ENCODE assay signal across 9 mouse cellular contexts in genomic region chr3:54756058-54756457, GRCm38 (mm10). TPM values are rescaled to one million over a fixed set of nuclear protein-coding genes. Genes with fewer than 3 reads are reported as not detected.
DNase-seq lines count a peak whose midpoint lies in the region; ATAC-seq lines count a peak whose summit lies in the region.
"Had no signal": no experiment of that assay in that cellular context is flagged by ENCODE, and none has a peak within 500 bp of the region (broad histone marks: within the 10 kb centered on the region; RNA-seq: fewer than 3 reads in every experiment).

No protein-coding gene starts in this region.

- peaks cover 6% of the 10 kb centered on the region for H3K36me3 ChIP-seq in embryonic facial prominence, embryonic 14.5 days (ENCODE audit: control insufficient read depth, insufficient read depth, low read length)
- peaks cover 10% of the 10 kb centered on the region for H3K36me3 ChIP-seq in hindbrain, embryonic 13.5 days
- no peaks in the 10 kb centered on the region; the same call in 1 of the 2 replicates for H3K36me3 ChIP-seq in midbrain, embryonic 11.5 days (ENCODE audit: control insufficient read depth, insufficient read depth, low read length)

- intact Hi-C loops in left cerebral cortex, postnatal 25 days (cut with DNase I) = loop anchor here (5.0 kb wide), 1 partner anchor 51 kb away; the partner anchor contains the start of gene Rfxap

- DNase-seq in right cerebral cortex, adult 18-20 months = peak; percentile 71
- no peak for DNase-seq in right cerebral cortex, postnatal 4 days
- DNase-seq in embryonic facial prominence, embryonic 14.5 days (ENCODE audit: low spot score) = peak; percentile 56
- peak; percentile 47 to 74 for DNase-seq in left cerebral cortex, postnatal 25 days (ENCODE audit: low spot score in 2 of 2)
- DNase-seq in midbrain, embryonic 11.5 days (ENCODE audit: low spot score, missing footprints) = peak; percentile 93
- DNase-seq in urinary bladder, postnatal 25 days (ENCODE audit: low spot score) = no peak
- no peak for DNase-seq in urinary bladder, postnatal 10 days (ENCODE audit: low spot score)

- H3K9me3 ChIP-seq in embryonic facial prominence, embryonic 14.5 days (ENCODE audit: control insufficient read depth, low read length) = no peaks in the 10 kb centered on the region
- no peaks in the 10 kb centered on the region for H3K9me3 ChIP-seq in hindbrain, embryonic 13.5 days
- H3K9me3 ChIP-seq in midbrain, embryonic 11.5 days (ENCODE audit: control insufficient read depth, low read length) = no peaks in the 10 kb centered on the region

- H3K9ac ChIP-seq in embryonic facial prominence, embryonic 14.5 days (ENCODE audit: low read depth, low read length) = peak overlapping the region; percentile 72
- H3K9ac ChIP-seq in hindbrain, embryonic 13.5 days = peak overlapping the region; percentile 81
- no peak overlapping the region for H3K9ac ChIP-seq in midbrain, embryonic 11.5 days (ENCODE audit: low read length)

- H3K4me2 ChIP-seq in embryonic facial prominence, embryonic 14.5 days (ENCODE audit: low read depth, low read length) = peak overlapping the region; percentile 93
- H3K4me2 ChIP-seq in hindbrain, embryonic 13.5 days = peak overlapping the region; percentile 100
- H3K4me2 ChIP-seq in midbrain, embryonic 11.5 days = peak overlapping the region; percentile 100

- WGBS in embryonic facial prominence, embryonic 14.5 days = 2% methylated on average over 11 of the region's 11 CpGs
- 0% methylated on average over 11 of the region's 11 CpGs for WGBS in hindbrain, embryonic 13.5 days
- 1% methylated on average over 11 of the region's 11 CpGs for WGBS in midbrain, embryonic 11.5 days

- peaks cover 6% of the 10 kb centered on the region for H3K4me1 ChIP-seq in embryonic facial prominence, embryonic 14.5 days (ENCODE audit: control insufficient read depth, insufficient read depth, low read length)
- peaks cover 21% of the 10 kb centered on the region for H3K4me1 ChIP-seq in hindbrain, embryonic 13.5 days (replicated peaks)
- H3K4me1 ChIP-seq in midbrain, embryonic 11.5 days (ENCODE audit: control insufficient read depth, insufficient read depth, low read length) = peaks cover 10% of the 10 kb centered on the region; the same call in 1 of the 2 replicates

- H3K27ac ChIP-seq in embryonic facial prominence, embryonic 14.5 days (replicated peaks; ENCODE audit: low read depth, low read length) = peak overlapping the region; percentile 82
- H3K27ac ChIP-seq in hindbrain, embryonic 13.5 days = no peak overlapping the region
- no peak overlapping the region for H3K27ac ChIP-seq in midbrain, embryonic 11.5 days (ENCODE audit: low read depth, low read length)
- H3K27ac ChIP-seq: macrophage had no signal

- peak overlapping the region; percentile 59 for H3K4me3 ChIP-seq in embryonic facial prominence, embryonic 14.5 days (ENCODE audit: low read depth, low read length)
- H3K4me3 ChIP-seq in hindbrain, embryonic 13.5 days = peak overlapping the region; percentile 70
- H3K4me3 ChIP-seq in midbrain, embryonic 11.5 days (ENCODE audit: low read depth, low read length) = peak overlapping the region; percentile 55

- peak; percentile 47; the same call in 1 of the 2 replicates for ATAC-seq in embryonic facial prominence, embryonic 14.5 days (ENCODE audit: low read depth)
- ATAC-seq in hindbrain, embryonic 13.5 days (ENCODE audit: low FRiP score) = 0 out of 2 replicates have a peak, but pooled peaks have one; percentile 41
- peak; percentile 40; the same call in 1 of the 2 replicates for ATAC-seq in midbrain, embryonic 11.5 days (ENCODE audit: low FRiP score)

- no peaks in the 10 kb centered on the region for H3K27me3 ChIP-seq in embryonic facial prominence, embryonic 14.5 days (replicated peaks; ENCODE audit: control insufficient read depth, insufficient read depth, low read length)
- peaks cover 20% of the 10 kb centered on the region for H3K27me3 ChIP-seq in hindbrain, embryonic 13.5 days
- peaks cover 4% of the 10 kb centered on the region for H3K27me3 ChIP-seq in midbrain, embryonic 11.5 days (ENCODE audit: control insufficient read depth, insufficient read depth, low read length)

RNA-seq across cellular contexts. Expression of gene Smad9, which starts 0.7 kb away (rescaled TPM):
- polyA plus RNA-seq in embryonic facial prominence, embryonic 14.5 days (2014; fragmentation: Nextera tagmentation; extraction: Ambion mirVana) = 2.0 and 2.1 TPM in 2 replicates
- 0.31 and 0.48 TPM in 2 replicates for polyA plus RNA-seq in hindbrain, embryonic 13.5 days (2015; fragmentation: Nextera tagmentation; extraction: Ambion mirVana)
- total RNA-seq in left cerebral cortex, postnatal 25 days (2021) = 1 to 10 TPM; 6.4 to 8.0 TPM
- 0.07 and 0.27 TPM in 2 replicates for polyA plus RNA-seq in midbrain, embryonic 11.5 days (2014; fragmentation: Nextera tagmentation; extraction: Ambion mirVana)
- polyA plus RNA-seq: macrophage had no signal

RNA-seq across cellular contexts. Expression of gene Alg5, which starts 20.7 kb away (rescaled TPM):
- 66.3 and 71.5 TPM in 2 replicates for polyA plus RNA-seq in embryonic facial prominence, embryonic 14.5 days (2014; fragmentation: Nextera tagmentation; extraction: Ambion mirVana)
- polyA plus RNA-seq in hindbrain, embryonic 13.5 days (2015; fragmentation: Nextera tagmentation; extraction: Ambion mirVana) = 48.0 and 48.2 TPM in 2 replicates
- 10 to 100 TPM; 17.3 to 19.2 TPM for total RNA-seq in left cerebral cortex, postnatal 25 days (2021)
- 40.5 and 46.4 TPM in 2 replicates for polyA plus RNA-seq in midbrain, embryonic 11.5 days (2014; fragmentation: Nextera tagmentation; extraction: Ambion mirVana)

RNA-seq across cellular contexts. Expression of gene Exosc8, which starts 20.9 kb away (rescaled TPM):
- polyA plus RNA-seq in embryonic facial prominence, embryonic 14.5 days (2014; fragmentation: Nextera tagmentation; extraction: Ambion mirVana) = 112 and 113 TPM in 2 replicates
- polyA plus RNA-seq in hindbrain, embryonic 13.5 days (2015; fragmentation: Nextera tagmentation; extraction: Ambion mirVana) = 74.1 and 80.1 TPM in 2 replicates
- 10 to 100 TPM; 23.4 to 23.8 TPM for total RNA-seq in left cerebral cortex, postnatal 25 days (2021)
- 147 and 155 TPM in 2 replicates for polyA plus RNA-seq in midbrain, embryonic 11.5 days (2014; fragmentation: Nextera tagmentation; extraction: Ambion mirVana)

RNA-seq across cellular contexts. Expression of gene Gm21958, which starts 41.9 kb away (rescaled TPM):
- polyA plus RNA-seq in embryonic facial prominence, embryonic 14.5 days (2014; fragmentation: Nextera tagmentation; extraction: Ambion mirVana) = 0.57 TPM in 1 of 2 replicates, not detected in the other
- 0.65 and 0.83 TPM in 2 replicates for polyA plus RNA-seq in hindbrain, embryonic 13.5 days (2015; fragmentation: Nextera tagmentation; extraction: Ambion mirVana)
- total RNA-seq in left cerebral cortex, postnatal 25 days (2021) = not detected
- 0.61 TPM in 1 of 2 replicates, not detected in the other for polyA plus RNA-seq in midbrain, embryonic 11.5 days (2014; fragmentation: Nextera tagmentation; extraction: Ambion mirVana)
- polyA plus RNA-seq: macrophage had no signal

RNA-seq across cellular contexts. Expression of gene Rfxap, which starts 51.5 kb away (rescaled TPM):
- 37.6 and 43.0 TPM in 2 replicates for polyA plus RNA-seq in embryonic facial prominence, embryonic 14.5 days (2014; fragmentation: Nextera tagmentation; extraction: Ambion mirVana)
- 30.9 and 38.3 TPM in 2 replicates for polyA plus RNA-seq in hindbrain, embryonic 13.5 days (2015; fragmentation: Nextera tagmentation; extraction: Ambion mirVana)
- 10 to 100 TPM; 47.5 to 58.9 TPM for total RNA-seq in left cerebral cortex, postnatal 25 days (2021)
- polyA plus RNA-seq in midbrain, embryonic 11.5 days (2014; fragmentation: Nextera tagmentation; extraction: Ambion mirVana) = 44.4 and 49.5 TPM in 2 replicates

Comparison
In these comparisons a context has a peak if more than half of its experiments do, and no peak if none do; other contexts are left out.
1. DNase-seq: peak in right cerebral cortex, adult 18-20 months (single experiment), embryonic facial prominence, embryonic 14.5 days (single experiment), left cerebral cortex, postnatal 25 days (2 of 2) and midbrain, embryonic 11.5 days (single experiment); none in right cerebral cortex, postnatal 4 days (single experiment), urinary bladder, postnatal 25 days (single experiment) and urinary bladder, postnatal 10 days (single experiment).
2. Peak in every context shown above with its lines, with median percentiles within 50 percentile points of each other: ATAC-seq, H3K4me2 ChIP-seq and H3K4me3 ChIP-seq.